Mouse (Mus musculus): Measurements from ENCODE around the gene Pde6h. TPM values are rescaled to one million over a fixed set of nuclear protein-coding genes. Genes with fewer than 3 reads are reported as not detected.

Gene Pde6h
- polyA plus RNA-seq, 1 experiment from 2014 or later = not detected

DNA sequence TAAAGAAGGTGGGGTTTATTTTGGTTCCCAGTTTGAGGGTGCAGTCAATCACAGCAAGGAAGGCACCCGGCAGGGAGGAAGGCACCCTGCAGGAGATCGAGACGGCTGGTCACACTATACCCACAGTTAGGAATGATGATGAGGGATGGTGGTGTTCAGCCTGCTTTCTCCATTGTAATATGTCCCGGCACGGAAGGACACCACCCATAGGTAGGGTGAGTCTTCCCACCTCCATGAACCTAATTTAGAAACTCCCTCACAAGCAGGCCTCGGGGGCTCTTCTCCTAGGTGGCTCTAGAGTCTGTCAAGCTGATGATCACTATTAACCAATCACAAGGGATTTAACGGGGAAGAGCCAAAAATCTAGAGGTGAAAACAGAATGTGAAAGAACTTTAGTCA is 761 bp upstream of the Pde6h start:
- Histone ChIP-seq H3K4me1 (ENCODE audit: control insufficient read depth, insufficient read depth, low read length) (no peaks in the 10 kb centered on the region), H3K4me2 (ENCODE audit: low read depth, low read length) (no peak overlapping the region), H3K36me3 (replicated peaks; ENCODE audit: control insufficient read depth, insufficient read depth, low read depth, low read length) (no peaks in the 10 kb centered on the region), H3K4me3 (ENCODE audit: low read depth, low read length) (no peak overlapping the region), H3K27me3 (ENCODE audit: control insufficient read depth, insufficient read depth, low read length) (no peaks in the 10 kb centered on the region), H3K9ac (replicated peaks; ENCODE audit: low read length) (no peak overlapping the region), H3K9me3 (replicated peaks; ENCODE audit: control insufficient read depth, low read length) (no peaks in the 10 kb centered on the region), H3K27ac (replicated peaks; ENCODE audit: low read depth, low read length) (no peak overlapping the region)
- WGBS = 89% methylated on average over 7 of the region's 7 CpGs
- ATAC-seq (replicated peaks; ENCODE audit: insufficient number of reproducible peaks, low FRiP score, low TSS enrichment, low read depth) (no peak), DNase-seq (ENCODE audit: low spot score) (no peak)

DNA sequence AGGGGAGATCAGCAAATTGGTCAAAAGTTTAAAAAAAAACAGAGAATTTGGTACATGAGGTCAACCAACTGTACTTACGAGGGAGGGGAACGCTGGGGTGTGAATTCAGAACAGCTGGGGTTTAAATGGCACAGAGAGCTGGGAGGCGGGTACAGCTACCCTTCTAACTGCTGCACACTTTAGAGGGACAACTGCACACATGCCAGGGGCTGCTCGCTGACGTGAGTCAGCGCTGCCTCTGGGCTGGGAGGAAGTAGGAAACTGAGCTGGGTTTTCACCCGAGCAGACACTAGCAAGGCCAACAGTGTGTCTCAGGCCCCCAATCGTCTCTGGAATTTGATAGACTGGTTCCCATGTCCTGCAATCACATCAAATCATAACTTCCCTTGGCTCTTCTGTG is 1.4 kb downstream of the Pde6h start:
- no peaks in the 10 kb centered on the region for H3K4me1 ChIP-seq (ENCODE audit: control insufficient read depth, insufficient read depth, low read length)
- ATAC-seq (replicated peaks; ENCODE audit: insufficient number of reproducible peaks, low FRiP score, low TSS enrichment, low read depth) (no peak), DNase-seq (ENCODE audit: low spot score) (no peak)
- H3K9me3 ChIP-seq (replicated peaks; ENCODE audit: control insufficient read depth, low read length) = no peaks in the 10 kb centered on the region
- H3K36me3 ChIP-seq (replicated peaks; ENCODE audit: control insufficient read depth, insufficient read depth, low read depth, low read length) = no peaks in the 10 kb centered on the region
- no peak overlapping the region for H3K4me3 ChIP-seq (ENCODE audit: low read depth, low read length)
- no peak overlapping the region for H3K4me2 ChIP-seq (ENCODE audit: low read depth, low read length)
- WGBS = 69% methylated on average over 8 of the region's 8 CpGs
- no peaks in the 10 kb centered on the region for H3K27me3 ChIP-seq (ENCODE audit: control insufficient read depth, insufficient read depth, low read length)
- no peak overlapping the region for H3K9ac ChIP-seq (replicated peaks; ENCODE audit: low read length)
- H3K27ac ChIP-seq (replicated peaks; ENCODE audit: low read depth, low read length) = no peak overlapping the region

DNA sequence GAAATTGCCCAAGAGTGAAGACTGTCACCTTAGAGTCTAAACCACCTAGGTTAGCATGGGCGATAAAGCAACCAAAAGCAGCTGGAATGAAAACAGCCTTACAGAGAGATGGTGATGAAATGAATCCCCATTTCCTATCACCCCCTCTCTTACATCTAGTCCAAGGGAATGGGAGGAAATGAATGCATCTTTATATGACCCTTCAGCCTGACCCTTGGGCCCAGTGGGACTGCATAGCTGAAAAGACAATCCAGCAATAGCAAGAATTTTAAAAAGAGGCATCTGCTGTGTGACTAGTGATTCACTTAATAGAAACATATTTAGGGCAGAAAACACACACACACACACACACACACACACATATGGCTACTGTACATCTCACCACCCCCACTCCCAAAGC is 4.0 kb downstream of the Pde6h start:
- Histone ChIP-seq H3K4me3 (ENCODE audit: low read depth, low read length) (no peak overlapping the region), H3K4me2 (ENCODE audit: low read depth, low read length) (no peak overlapping the region), H3K9me3 (replicated peaks; ENCODE audit: control insufficient read depth, low read length) (no peaks in the 10 kb centered on the region), H3K27me3 (ENCODE audit: control insufficient read depth, insufficient read depth, low read length) (no peaks in the 10 kb centered on the region), H3K27ac (replicated peaks; ENCODE audit: low read depth, low read length) (no peak overlapping the region), H3K9ac (replicated peaks; ENCODE audit: low read length) (no peak overlapping the region), H3K36me3 (replicated peaks; ENCODE audit: control insufficient read depth, insufficient read depth, low read depth, low read length) (no peaks in the 10 kb centered on the region), H3K4me1 (ENCODE audit: control insufficient read depth, insufficient read depth, low read length) (no peaks in the 10 kb centered on the region)
- DNase-seq (ENCODE audit: low spot score) (no peak), ATAC-seq (replicated peaks; ENCODE audit: insufficient number of reproducible peaks, low FRiP score, low TSS enrichment, low read depth) (no peak)
- 75% methylated on average over 1 of the region's 1 CpGs for WGBS

DNA sequence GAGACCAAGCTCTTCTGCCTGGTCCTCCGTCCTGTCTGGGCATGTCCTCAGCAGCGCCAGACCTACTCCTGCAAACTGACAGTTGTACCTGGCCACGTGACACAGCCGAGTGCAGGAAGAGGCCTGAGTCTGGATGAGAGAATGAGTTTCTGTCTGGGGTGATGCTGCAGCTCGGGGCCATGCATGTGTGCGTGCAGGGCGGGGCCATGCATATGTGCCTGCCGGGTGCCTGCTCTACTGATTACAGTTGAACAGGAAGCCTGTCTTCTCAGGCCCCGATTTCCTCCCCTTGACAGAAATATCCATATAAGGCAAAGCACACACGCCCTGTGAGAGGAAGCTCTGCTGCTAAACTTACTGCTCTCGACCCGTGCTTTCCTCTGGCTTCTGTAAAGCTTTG is 7.0 kb downstream of the Pde6h start:
- Histone ChIP-seq H3K36me3 (replicated peaks; ENCODE audit: control insufficient read depth, insufficient read depth, low read depth, low read length) (no peaks in the 10 kb centered on the region), H3K9me3 (replicated peaks; ENCODE audit: control insufficient read depth, low read length) (no peaks in the 10 kb centered on the region), H3K9ac (replicated peaks; ENCODE audit: low read length) (0 out of 2 replicates have a peak overlapping the region, but pooled peaks have one; percentile 8), H3K27ac (replicated peaks; ENCODE audit: low read depth, low read length) (0 out of 2 replicates have a peak overlapping the region, but pooled peaks have one; percentile 20), H3K4me3 (ENCODE audit: low read depth, low read length) (no peak overlapping the region), H3K27me3 (ENCODE audit: control insufficient read depth, insufficient read depth, low read length) (no peaks in the 10 kb centered on the region), H3K4me2 (ENCODE audit: low read depth, low read length) (no peak overlapping the region), H3K4me1 (ENCODE audit: control insufficient read depth, insufficient read depth, low read length) (no peaks in the 10 kb centered on the region)
- 28% methylated on average over 12 of the region's 12 CpGs for WGBS
- ATAC-seq (replicated peaks; ENCODE audit: insufficient number of reproducible peaks, low FRiP score, low TSS enrichment, low read depth) (peak; percentile 74), DNase-seq (ENCODE audit: low spot score) (peak; percentile 68)

DNA sequence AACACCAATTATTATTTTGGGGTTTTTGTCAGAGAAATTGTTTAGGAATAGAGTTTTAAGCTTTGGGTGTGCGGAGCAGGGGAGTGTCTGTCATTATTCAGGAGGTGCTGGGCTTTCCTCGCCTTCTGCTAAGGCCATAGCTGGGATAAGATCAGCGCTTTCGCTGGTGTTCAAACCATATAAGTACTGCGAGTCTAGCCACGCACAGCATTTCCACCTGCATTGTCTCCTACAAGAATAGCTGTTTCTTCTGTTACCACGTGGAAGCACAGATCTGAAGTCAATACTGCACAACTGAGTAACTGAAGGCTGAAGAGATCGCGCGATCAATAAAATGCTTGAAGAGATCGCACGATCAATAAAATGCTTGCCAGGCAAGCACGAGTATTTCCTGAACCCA is 7.6 kb downstream of the Pde6h start:
- H3K9ac ChIP-seq (replicated peaks; ENCODE audit: low read length) = no peak overlapping the region
- no peaks in the 10 kb centered on the region for H3K9me3 ChIP-seq (replicated peaks; ENCODE audit: control insufficient read depth, low read length)
- no peak overlapping the region for H3K27ac ChIP-seq (replicated peaks; ENCODE audit: low read depth, low read length)
- no peaks in the 10 kb centered on the region for H3K27me3 ChIP-seq (ENCODE audit: control insufficient read depth, insufficient read depth, low read length)
- no peak overlapping the region for H3K4me2 ChIP-seq (ENCODE audit: low read depth, low read length)
- no peak overlapping the region for H3K4me3 ChIP-seq (ENCODE audit: low read depth, low read length)
- H3K4me1 ChIP-seq (ENCODE audit: control insufficient read depth, insufficient read depth, low read length) = no peaks in the 10 kb centered on the region
- WGBS = 89% methylated on average over 13 of the region's 13 CpGs
- H3K36me3 ChIP-seq (replicated peaks; ENCODE audit: control insufficient read depth, insufficient read depth, low read depth, low read length) = no peaks in the 10 kb centered on the region
- no peak for DNase-seq (ENCODE audit: low spot score)
- no peak; the same call in 1 of the 2 replicates for ATAC-seq (replicated peaks; ENCODE audit: insufficient number of reproducible peaks, low FRiP score, low TSS enrichment, low read depth)

DNA sequence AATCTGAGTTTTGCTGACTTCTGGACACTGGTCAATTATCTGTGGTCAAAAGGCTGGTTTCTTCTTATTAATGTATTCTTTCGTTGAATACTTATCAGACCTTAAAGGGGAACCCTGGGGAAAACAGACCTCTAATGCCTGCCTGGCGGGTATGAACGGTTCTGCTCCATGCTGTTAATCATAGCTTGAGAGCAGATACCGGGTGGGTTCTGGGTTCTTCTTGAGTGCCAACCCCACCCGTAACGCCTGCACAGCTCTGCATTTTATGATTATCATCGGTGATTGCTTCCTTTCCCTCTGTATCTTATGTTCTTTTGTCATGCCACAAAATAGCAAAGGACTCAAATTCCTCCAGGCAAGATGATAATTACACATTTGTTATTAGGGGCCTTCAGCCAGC is 10.4 kb downstream of the Pde6h start:
- Histone ChIP-seq H3K4me3 (ENCODE audit: low read depth, low read length) (no peak overlapping the region), H3K36me3 (replicated peaks; ENCODE audit: control insufficient read depth, insufficient read depth, low read depth, low read length) (no peaks in the 10 kb centered on the region), H3K9me3 (replicated peaks; ENCODE audit: control insufficient read depth, low read length) (no peaks in the 10 kb centered on the region), H3K9ac (replicated peaks; ENCODE audit: low read length) (no peak overlapping the region), H3K27me3 (ENCODE audit: control insufficient read depth, insufficient read depth, low read length) (no peaks in the 10 kb centered on the region), H3K4me2 (ENCODE audit: low read depth, low read length) (no peak overlapping the region), H3K4me1 (ENCODE audit: control insufficient read depth, insufficient read depth, low read length) (no peaks in the 10 kb centered on the region), H3K27ac (replicated peaks; ENCODE audit: low read depth, low read length) (no peak overlapping the region)
- no peak for DNase-seq (ENCODE audit: low spot score)
- no peak for ATAC-seq (replicated peaks; ENCODE audit: insufficient number of reproducible peaks, low FRiP score, low TSS enrichment, low read depth)
- WGBS = 87% methylated on average over 7 of the region's 7 CpGs

DNA sequence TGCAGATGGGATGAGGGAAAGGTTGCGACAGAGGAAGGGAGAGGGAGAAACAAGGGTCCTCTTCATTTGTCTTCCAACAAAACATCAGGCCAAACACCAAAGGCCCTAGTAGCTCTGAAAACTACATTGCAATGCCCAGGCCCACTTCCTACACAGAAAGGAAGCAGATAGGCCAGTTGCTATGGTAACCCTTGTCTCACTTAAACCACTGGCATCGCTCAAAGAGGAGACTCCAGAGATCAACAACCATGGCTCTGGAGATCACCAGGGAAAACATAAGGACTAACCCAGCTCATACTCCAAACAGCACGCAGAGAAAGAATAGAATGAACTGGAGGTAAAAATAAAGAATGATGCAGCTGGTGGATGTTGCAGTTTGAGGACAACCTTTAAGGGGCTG is 11.6 kb downstream of the Pde6h start:
- ATAC-seq (replicated peaks; ENCODE audit: insufficient number of reproducible peaks, low FRiP score, low TSS enrichment, low read depth) (no peak), DNase-seq (ENCODE audit: low spot score) (no peak)
- Histone ChIP-seq H3K4me1 (ENCODE audit: control insufficient read depth, insufficient read depth, low read length) (no peaks in the 10 kb centered on the region), H3K27me3 (ENCODE audit: control insufficient read depth, insufficient read depth, low read length) (no peaks in the 10 kb centered on the region), H3K36me3 (replicated peaks; ENCODE audit: control insufficient read depth, insufficient read depth, low read depth, low read length) (no peaks in the 10 kb centered on the region), H3K27ac (replicated peaks; ENCODE audit: low read depth, low read length) (no peak overlapping the region), H3K4me3 (ENCODE audit: low read depth, low read length) (no peak overlapping the region), H3K9me3 (replicated peaks; ENCODE audit: control insufficient read depth, low read length) (no peaks in the 10 kb centered on the region), H3K4me2 (ENCODE audit: low read depth, low read length) (no peak overlapping the region), H3K9ac (replicated peaks; ENCODE audit: low read length) (no peak overlapping the region)
- 78% methylated on average over 3 of the region's 3 CpGs for WGBS

DNA sequence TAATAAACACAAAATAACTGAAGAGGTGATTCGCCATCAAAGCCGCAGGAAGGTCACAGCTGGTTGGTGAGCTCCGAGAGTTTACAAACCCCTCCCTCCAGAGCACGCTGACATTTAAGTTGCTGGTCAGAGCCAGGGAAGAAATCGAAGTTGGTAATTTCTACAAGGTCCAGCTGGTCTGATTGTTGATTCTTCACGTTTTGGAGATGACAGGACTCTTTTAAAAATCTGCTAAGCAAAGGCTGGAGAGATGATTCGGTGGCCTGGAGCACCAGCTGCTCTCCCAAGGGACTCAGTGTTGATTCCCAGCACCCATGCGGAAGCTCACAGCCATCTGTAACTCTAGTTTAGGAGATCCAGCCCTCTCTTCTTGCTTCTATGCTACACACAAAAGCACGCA is 12.7 kb downstream of the Pde6h start:
- WGBS = 81% methylated on average over 9 of the region's 9 CpGs
- DNase-seq (ENCODE audit: low spot score) (no peak), ATAC-seq (replicated peaks; ENCODE audit: insufficient number of reproducible peaks, low FRiP score, low TSS enrichment, low read depth) (no peak)
- Histone ChIP-seq H3K4me1 (ENCODE audit: control insufficient read depth, insufficient read depth, low read length) (peaks cover 3% of the 10 kb centered on the region; the same call in 1 of the 2 replicates), H3K27me3 (ENCODE audit: control insufficient read depth, insufficient read depth, low read length) (no peaks in the 10 kb centered on the region), H3K9me3 (replicated peaks; ENCODE audit: control insufficient read depth, low read length) (no peaks in the 10 kb centered on the region), H3K4me2 (ENCODE audit: low read depth, low read length) (no peak overlapping the region), H3K4me3 (ENCODE audit: low read depth, low read length) (no peak overlapping the region), H3K36me3 (replicated peaks; ENCODE audit: control insufficient read depth, insufficient read depth, low read depth, low read length) (no peaks in the 10 kb centered on the region), H3K9ac (replicated peaks; ENCODE audit: low read length) (no peak overlapping the region), H3K27ac (replicated peaks; ENCODE audit: low read depth, low read length) (no peak overlapping the region)

Data from embryonic facial prominence, embryonic 11.5 days (tissue).